Mouse (Mus musculus): ENCODE data around the gene Snx33.

The Snx33 gene

GRCm38 (mm10) chr9:56890522-56891250 is 37.5 kb downstream of the Snx33 start:
- no peak for DNase-seq

- DNase-seq: peak; percentile 72 to 83
These were observed 38.4 kb downstream of the Snx33 start for GRCm38 (mm10) chr9:56889817-56890216.

GRCm38 (mm10) chr9:56887581-56887980 is 40.6 kb downstream of the Snx33 start:
- DNase-seq: no peak

- DNase-seq: no peak
These were observed 41.6 kb downstream of the Snx33 start for GRCm38 (mm10) chr9:56886601-56887000.

GRCm38 (mm10) chr9:56886113-56886512 is 42.1 kb downstream of the Snx33 start:
- peak; percentile 80 to 82 for DNase-seq

- DNase-seq: no peak
These were observed 43.8 kb downstream of the Snx33 start for GRCm38 (mm10) chr9:56884328-56884727.

- no peak for DNase-seq
These were observed 44.7 kb downstream of the Snx33 start for GRCm38 (mm10) chr9:56883470-56883869.

GRCm38 (mm10) chr9:56882818-56883217 is 45.4 kb downstream of the Snx33 start:
- peak; percentile 51 to 59 for DNase-seq

GRCm38 (mm10) chr9:56882283-56882682 is 45.9 kb downstream of the Snx33 start:
- no peak for DNase-seq

GRCm38 (mm10) chr9:56881539-56882082 is 46.6 kb downstream of the Snx33 start:
- DNase-seq: peak in 1 of 2 experiments; percentile 2

- DNase-seq: no peak
These were observed 47.4 kb downstream of the Snx33 start for GRCm38 (mm10) chr9:56880790-56881189.

- no peak for DNase-seq
These were observed 50.9 kb downstream of the Snx33 start for GRCm38 (mm10) chr9:56877284-56877683.

GRCm38 (mm10) chr9:56876784-56877183 is 51.4 kb downstream of the Snx33 start:
- DNase-seq: peak; percentile 65 to 73

GRCm38 (mm10) chr9:56873097-56873496 is 55.1 kb downstream of the Snx33 start:
- DNase-seq: peak in 1 of 2 experiments; percentile 1

- DNase-seq: no peak
These were observed 55.9 kb downstream of the Snx33 start for GRCm38 (mm10) chr9:56872105-56872903.

- DNase-seq: peak; percentile 61 to 74
These were observed 57.0 kb downstream of the Snx33 start for GRCm38 (mm10) chr9:56871191-56871590.

GRCm38 (mm10) chr9:56870778-56871177 is 57.4 kb downstream of the Snx33 start:
- DNase-seq: peak; percentile 34 to 55

GRCm38 (mm10) chr9:56869552-56869951 is 58.6 kb downstream of the Snx33 start:
- peak; percentile 79 to 87 for DNase-seq

- peak; percentile 72 to 81 for DNase-seq
These were observed 59.9 kb downstream of the Snx33 start for GRCm38 (mm10) chr9:56868292-56868691.
